Mouse (Mus musculus): Measurements from ENCODE around the gene Adamts13.

DNA sequence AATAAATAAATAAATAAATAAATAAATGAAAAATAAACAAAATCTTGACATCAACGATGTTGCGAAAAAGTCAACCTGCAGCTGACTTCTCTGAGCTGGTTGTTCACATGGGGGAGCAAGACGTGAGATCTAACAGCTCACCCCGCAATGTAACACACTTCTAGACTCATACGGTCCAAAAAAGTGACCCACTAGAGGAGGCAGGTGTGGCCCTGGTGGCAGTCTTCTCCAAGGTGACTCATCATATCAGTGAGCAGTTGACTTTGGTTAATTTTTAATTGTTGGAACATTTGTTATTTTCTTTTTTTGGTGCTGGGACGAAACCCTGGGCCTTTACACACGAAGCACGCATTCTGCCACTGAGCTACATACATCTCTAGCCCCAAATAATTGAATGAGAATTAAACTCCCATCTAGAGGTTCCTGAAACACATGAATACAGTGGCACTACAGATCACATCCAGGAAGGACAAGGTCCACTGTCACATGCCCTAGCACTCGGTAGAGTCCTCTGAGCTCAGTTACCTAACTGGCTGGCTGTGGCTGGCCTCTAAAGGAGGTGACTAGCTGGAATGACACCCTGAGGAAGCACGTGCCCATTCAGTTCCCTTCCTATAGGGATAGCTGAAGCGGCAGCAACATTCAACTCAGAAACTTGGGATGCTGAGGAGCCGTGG, 16.3 kb upstream of the Adamts13 start:
- TF ChIP-seq CTCF (conservative IDR thresholded peaks at IDR 0.05; ENCODE audit: insufficient read depth, insufficient read length, low read depth, low read length), result no peak
- TF ChIP-seq POLR2A (IDR thresholded peaks at IDR 0.05; ENCODE audit: low read depth, low read length), result no peak
